Mouse (Mus musculus): ENCODE measurements around the gene D1Ertd622e. TPM values are rescaled to one million over a fixed set of nuclear protein-coding genes. Genes with fewer than 3 reads are reported as not detected.

Gene D1Ertd622e
- polyA plus RNA-seq, 1 experiment from 2014 or later, result 16.2 TPM

- no peak overlapping the region for H3K4me2 ChIP-seq (replicated peaks; ENCODE audit: low read depth, low read length)
- H3K4me3 ChIP-seq (ENCODE audit: low read depth, low read length), result no peak overlapping the region
- H3K27me3 ChIP-seq (ENCODE audit: control insufficient read depth, insufficient read depth, low read length), result no peaks in the 10 kb centered on the region
- ATAC-seq (ENCODE audit: insufficient number of reproducible peaks, insufficient read depth, low FRiP score, low read depth), result no peak
- no peaks in the 10 kb centered on the region for H3K4me1 ChIP-seq (ENCODE audit: control insufficient read depth, insufficient read depth, low read length)
- no peaks in the 10 kb centered on the region for H3K36me3 ChIP-seq (ENCODE audit: control insufficient read depth, insufficient read depth, low read length)
- WGBS, result 85% methylated on average over 1 of the region's 1 CpGs
- no peaks in the 10 kb centered on the region for H3K9me3 ChIP-seq (ENCODE audit: control insufficient read depth, low read depth, low read length)
- H3K9ac ChIP-seq (replicated peaks; ENCODE audit: low read depth, low read length), result no peak overlapping the region
- no peak overlapping the region for H3K27ac ChIP-seq (ENCODE audit: low read length)
Measured at GRCm38 (mm10) chr1:97564641-97565040, 97.2 kb downstream of the D1Ertd622e start.

GRCm38 (mm10) chr1:97562867-97563266 lies 99.0 kb downstream of the D1Ertd622e start:
- H3K27me3 ChIP-seq (ENCODE audit: control insufficient read depth, insufficient read depth, low read length), result no peaks in the 10 kb centered on the region
- no peak overlapping the region for H3K4me3 ChIP-seq (ENCODE audit: low read depth, low read length)
- H3K9ac ChIP-seq (replicated peaks; ENCODE audit: low read depth, low read length), result no peak overlapping the region
- no peaks in the 10 kb centered on the region for H3K9me3 ChIP-seq (ENCODE audit: control insufficient read depth, low read depth, low read length)
- WGBS, result 81% methylated on average over 3 of the region's 3 CpGs
- no peak overlapping the region for H3K27ac ChIP-seq (ENCODE audit: low read length)
- no peaks in the 10 kb centered on the region for H3K4me1 ChIP-seq (ENCODE audit: control insufficient read depth, insufficient read depth, low read length)
- no peak overlapping the region for H3K4me2 ChIP-seq (replicated peaks; ENCODE audit: low read depth, low read length)
- no peaks in the 10 kb centered on the region for H3K36me3 ChIP-seq (ENCODE audit: control insufficient read depth, insufficient read depth, low read length)
- ATAC-seq (ENCODE audit: insufficient number of reproducible peaks, insufficient read depth, low FRiP score, low read depth), result no peak

Other genes starting within 250 kb of the D1Ertd622e start
- gene Gin1, start 108.1 kb upstream of the D1Ertd622e start, polyA plus RNA-seq (2014; fragmentation: Nextera tagmentation; extraction: Ambion mirVana), result 16.4 and 19.3 TPM in 2 replicates
- 47.7 and 47.8 TPM in 2 replicates for gene Ppip5k2, start 108.3 kb upstream of the D1Ertd622e start, polyA plus RNA-seq (2014; fragmentation: Nextera tagmentation; extraction: Ambion mirVana)